Mouse (Mus musculus) stomach, postnatal 0 days (tissue): ENCODE results near the gene Gstm2. TPM values are rescaled to one million over a fixed set of nuclear protein-coding genes. Genes with fewer than 3 reads are reported as not detected.
A peak's percentile ranks its signal among the peaks of the same experiment; 100 is the strongest.

Experiments
- ATAC-seq: fragments of 200-750 bp; cut with Nextera tagmentation; 2 replicates; pipeline ENCODE4 v1.8.0; 2017; ENCODE audit not compliant: low FRiP score, low TSS enrichment
- DNase-seq: peaks from one replicate; pipeline ENCODE4 v3.0.0-alpha.2; 2016; ENCODE audit warnings: low spot score
- H3K27ac ChIP-seq: fragments of 300-500 bp; sonication (generic); replicated peaks from 2 replicates; pipeline ENCODE4 v1.5.1; 2014; ENCODE audit warnings: mild to moderate bottlenecking, control low read depth
- H3K27me3 ChIP-seq: fragments of 300-500 bp; sonication (generic); 2 replicates; pipeline ENCODE4 v1.6.1; 2014; ENCODE audit warnings: low read length; ENCODE audit not compliant: control insufficient read depth, insufficient read depth
- H3K36me3 ChIP-seq: fragments of 300-500 bp; sonication (generic); 2 replicates; pipeline ENCODE4 v1.6.1; 2014; ENCODE audit warnings: low read length, mixed read lengths; ENCODE audit not compliant: control insufficient read depth, insufficient read depth
- H3K4me1 ChIP-seq: fragments of 300-500 bp; sonication (generic); replicated peaks from 2 replicates; pipeline ENCODE4 v1.6.1; 2014; ENCODE audit warnings: antibody characterized with exemption; ENCODE audit not compliant: control insufficient read depth, insufficient read depth
- H3K4me2 ChIP-seq: fragments of 300-500 bp; sonication (generic); replicated peaks from 2 replicates; pipeline ENCODE4 v1.6.1; 2014; ENCODE audit warnings: low read depth, mild to moderate bottlenecking, control low read depth, moderate library complexity
- H3K4me3 ChIP-seq: fragments of 300-500 bp; sonication (generic); 2 replicates; pipeline ENCODE4 v1.5.1; 2014; ENCODE audit warnings: low read depth, low read length, control low read depth
- H3K9ac ChIP-seq: fragments of 300-500 bp; sonication (generic); 2 replicates; pipeline ENCODE4 v1.6.1; 2014; ENCODE audit warnings: mild to moderate bottlenecking, low read length, control low read depth, mixed read lengths
- H3K9me3 ChIP-seq: fragments of 300-500 bp; sonication (generic); 2 replicates; pipeline ENCODE4 v1.6.1; 2016; ENCODE audit warnings: low read length; ENCODE audit not compliant: control insufficient read depth
- CTCF ChIP-seq: IDR thresholded peaks from 2 replicates; pipeline ENCODE4 v1.5.1; 2016; ENCODE audit warnings: antibody characterized with exemption, low read depth, mild to moderate bottlenecking, moderate library complexity
- EP300 ChIP-seq: optimal IDR thresholded peaks from 2 replicates; pipeline ENCODE3; 2016; ENCODE audit warnings: antibody characterized with exemption
- WGBS: fragments of 180-500 bp; shearing (Covaris S2); extraction: QIAGEN DNeasy Blood & Tissue Kit; methylation state at CpG from one replicate; pipeline ENCODE4 v1.1.7; 2014; 5-methylcytosine and 5-hydroxymethylcytosine counted together
- polyA plus RNA-seq: library from polyadenylated mRNA; unstranded; fragments of >200 nt; fragmentation: Nextera tagmentation; extraction: Ambion mirVana; gene quantifications from 2 replicates; pipeline ENCODE4 v1.2.1, GENCODE M21; 2015

The Gstm2 gene
- 189 and 195 TPM in 2 replicates for polyA plus RNA-seq

- Histone ChIP-seq H3K4me3 (peak within 1 kb of the TSS; percentile 28), H3K4me2 (peak within 1 kb of the TSS; percentile 48), H3K27ac (peak within 1 kb of the TSS; percentile 74), H3K9me3 (no peaks in the 10 kb centered on the region), H3K36me3 (no peaks in the 10 kb centered on the region), H3K4me1 (no peaks in the 10 kb centered on the region), H3K27me3 (no peaks in the 10 kb centered on the region), H3K9ac (peak within 1 kb of the TSS; percentile 41)
- no peak for TF ChIP-seq CTCF
- 16% methylated on average over 8 of the region's 8 CpGs for WGBS
- DNase-seq, result peak; percentile 72
- ATAC-seq, result peak; percentile 94
Measured at GRCm38 (mm10) chr3:107986041-107986562, at the start of gene Gstm2. Gene Gstm2 (minus strand): TSS chr3:107986453.

DNA sequence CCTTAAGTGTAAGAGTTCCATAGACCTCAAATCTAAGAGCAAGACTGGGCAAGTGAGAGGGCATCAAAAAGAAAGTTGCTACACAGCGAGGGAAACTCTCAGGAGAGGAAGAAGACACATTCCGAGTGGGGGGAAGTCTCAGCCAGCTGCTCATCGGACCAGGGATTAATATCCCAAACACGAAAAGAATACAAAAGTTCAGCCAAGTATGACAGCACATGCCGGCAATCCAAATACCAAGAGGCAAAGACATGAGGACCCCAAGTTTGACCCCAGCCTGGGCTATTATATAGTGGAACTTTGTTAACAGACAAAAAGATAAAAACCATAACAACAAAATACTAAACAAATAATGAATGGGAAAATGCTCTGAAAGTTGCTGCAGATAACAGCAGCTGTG lies 46.9 kb upstream of the Gstm2 start:
- no peak for DNase-seq
- no peak for ATAC-seq

DNA sequence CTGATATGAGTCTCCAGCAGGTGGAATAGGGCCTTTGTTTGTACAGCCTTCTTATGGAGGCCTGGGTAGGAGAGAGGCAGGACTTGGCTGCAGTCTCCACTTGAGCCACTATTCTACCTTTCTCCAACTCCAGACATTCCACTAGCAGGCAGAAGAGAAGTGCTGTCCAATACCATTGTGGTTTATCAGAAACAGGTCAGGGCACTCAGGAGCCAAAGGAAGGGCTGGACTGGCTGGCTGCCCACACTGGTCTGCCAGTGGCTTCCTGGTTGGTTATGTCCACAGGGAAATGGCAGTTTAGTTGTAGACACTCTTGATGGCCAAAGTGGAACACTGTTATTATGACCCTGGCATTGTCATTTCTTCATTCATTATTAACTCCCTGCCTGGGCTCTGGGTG lies 45.9 kb upstream of the Gstm2 start:
- no peak overlapping the region for H3K4me3 ChIP-seq
- DNase-seq (peak; percentile 73), ATAC-seq (peak; percentile 63; the same call in 1 of the 2 replicates)
- no peaks in the 10 kb centered on the region for H3K27me3 ChIP-seq
- 0 out of 2 replicates have a peak, but pooled peaks cover 2% of the 10 kb centered on the region for H3K4me1 ChIP-seq
- H3K27ac ChIP-seq, result no peak overlapping the region
- H3K9me3 ChIP-seq, result no peaks in the 10 kb centered on the region
- no peak for TF ChIP-seq CTCF
- H3K4me2 ChIP-seq, result no peak overlapping the region
- H3K36me3 ChIP-seq, result no peaks in the 10 kb centered on the region
- no peak overlapping the region for H3K9ac ChIP-seq

More for the DNA sequence above, 46.9 kb upstream of the Gstm2 start:
- Histone ChIP-seq H3K4me1 (0 out of 2 replicates have a peak, but pooled peaks cover 2% of the 10 kb centered on the region), H3K9me3 (no peaks in the 10 kb centered on the region), H3K27ac (no peak overlapping the region), H3K4me2 (no peak overlapping the region), H3K4me3 (no peak overlapping the region), H3K27me3 (no peaks in the 10 kb centered on the region), H3K9ac (no peak overlapping the region), H3K36me3 (no peaks in the 10 kb centered on the region)
- 32% methylated on average over 5 of the region's 5 CpGs for WGBS
- TF ChIP-seq CTCF, result no peak
- TF ChIP-seq EP300, result no peak

GRCm38 (mm10) chr3:108028641-108029365 lies 42.5 kb upstream of the Gstm2 start:
- Histone ChIP-seq H3K4me1 (0 out of 2 replicates have a peak, but pooled peaks cover 2% of the 10 kb centered on the region), H3K27ac (no peak overlapping the region), H3K27me3 (no peaks in the 10 kb centered on the region), H3K9ac (no peak overlapping the region), H3K4me3 (no peak overlapping the region), H3K9me3 (no peaks in the 10 kb centered on the region), H3K36me3 (no peaks in the 10 kb centered on the region), H3K4me2 (no peak overlapping the region)
- no peak for ATAC-seq
- WGBS, result 91% methylated on average over 4 of the region's 4 CpGs
- DNase-seq, result no peak
- TF ChIP-seq EP300 (no peak), CTCF (no peak)

DNA sequence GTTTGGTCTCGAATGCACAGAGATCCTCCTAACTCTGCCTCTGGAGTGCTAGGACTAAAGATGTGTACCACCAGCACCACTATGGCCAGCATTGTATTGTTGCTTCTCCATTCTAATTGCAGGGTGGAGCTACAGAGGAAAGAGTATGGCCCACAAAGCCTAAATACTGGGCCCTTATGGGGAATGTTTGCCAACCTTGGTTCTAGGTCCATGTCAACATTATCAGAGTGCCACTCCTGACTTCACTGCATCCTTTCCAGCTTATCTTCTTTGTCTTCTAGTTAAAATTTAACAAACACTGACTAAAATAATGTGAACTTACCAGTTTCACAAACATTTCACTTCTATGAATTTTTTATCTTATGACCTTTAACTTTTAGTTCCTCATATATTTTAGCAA lies 40.3 kb upstream of the Gstm2 start:
- no peaks in the 10 kb centered on the region for H3K9me3 ChIP-seq
- H3K27me3 ChIP-seq, result no peaks in the 10 kb centered on the region
- H3K4me2 ChIP-seq, result no peak overlapping the region
- H3K9ac ChIP-seq, result no peak overlapping the region
- H3K27ac ChIP-seq, result peak overlapping the region; percentile 4; the same call in 1 of the 2 replicates
- no peaks in the 10 kb centered on the region for H3K4me1 ChIP-seq
- TF ChIP-seq CTCF (no peak), EP300 (no peak)
- WGBS, result 64% methylated on average over 1 of the region's 1 CpGs
- H3K4me3 ChIP-seq, result no peak overlapping the region
- ATAC-seq (no peak), DNase-seq (no peak)
- no peaks in the 10 kb centered on the region for H3K36me3 ChIP-seq

DNA sequence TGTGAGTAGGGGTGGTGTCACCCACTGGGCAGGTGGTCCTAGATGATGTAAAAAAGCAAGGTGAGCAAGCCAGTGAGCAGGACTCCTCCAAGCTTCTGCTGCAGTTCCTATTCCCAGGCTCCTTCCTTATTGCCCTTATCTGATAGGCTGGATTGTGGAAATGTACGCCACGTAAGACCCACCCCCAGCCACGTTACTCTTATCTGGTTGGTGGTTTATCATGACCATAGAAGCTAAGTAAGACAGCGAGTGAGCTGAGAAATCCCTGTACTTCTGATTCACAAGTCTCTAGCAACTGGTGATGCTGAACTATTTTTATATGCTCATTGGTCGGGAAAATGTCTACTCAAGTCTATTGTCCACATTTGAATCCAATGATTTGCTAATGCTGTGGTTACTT lies 39.8 kb upstream of the Gstm2 start:
- Histone ChIP-seq H3K27me3 (no peaks in the 10 kb centered on the region), H3K4me3 (no peak overlapping the region), H3K4me1 (no peaks in the 10 kb centered on the region), H3K4me2 (no peak overlapping the region), H3K27ac (peak overlapping the region; percentile 4; the same call in 1 of the 2 replicates), H3K36me3 (no peaks in the 10 kb centered on the region), H3K9me3 (no peaks in the 10 kb centered on the region), H3K9ac (no peak overlapping the region)
- 56% methylated on average over 5 of the region's 5 CpGs for WGBS
- DNase-seq (peak; percentile 69), ATAC-seq (peak; percentile 70)
- no peak for TF ChIP-seq CTCF
- TF ChIP-seq EP300, result no peak
